Mouse (Mus musculus) liver, postnatal 0 days (tissue): ENCODE results near the gene Syncrip.

ENCODE experiments used
- CTCF ChIP-seq: sonication (generic); IDR thresholded peaks from 2 replicates; pipeline ENCODE4 v1.5.1; 2016; ENCODE audit warnings: antibody characterized with exemption, low read depth
- EP300 ChIP-seq: IDR thresholded peaks from 2 replicates; pipeline ENCODE4 v1.6.1; 2016; ENCODE audit warnings: antibody characterized with exemption, low read depth, mild to moderate bottlenecking

DNA sequence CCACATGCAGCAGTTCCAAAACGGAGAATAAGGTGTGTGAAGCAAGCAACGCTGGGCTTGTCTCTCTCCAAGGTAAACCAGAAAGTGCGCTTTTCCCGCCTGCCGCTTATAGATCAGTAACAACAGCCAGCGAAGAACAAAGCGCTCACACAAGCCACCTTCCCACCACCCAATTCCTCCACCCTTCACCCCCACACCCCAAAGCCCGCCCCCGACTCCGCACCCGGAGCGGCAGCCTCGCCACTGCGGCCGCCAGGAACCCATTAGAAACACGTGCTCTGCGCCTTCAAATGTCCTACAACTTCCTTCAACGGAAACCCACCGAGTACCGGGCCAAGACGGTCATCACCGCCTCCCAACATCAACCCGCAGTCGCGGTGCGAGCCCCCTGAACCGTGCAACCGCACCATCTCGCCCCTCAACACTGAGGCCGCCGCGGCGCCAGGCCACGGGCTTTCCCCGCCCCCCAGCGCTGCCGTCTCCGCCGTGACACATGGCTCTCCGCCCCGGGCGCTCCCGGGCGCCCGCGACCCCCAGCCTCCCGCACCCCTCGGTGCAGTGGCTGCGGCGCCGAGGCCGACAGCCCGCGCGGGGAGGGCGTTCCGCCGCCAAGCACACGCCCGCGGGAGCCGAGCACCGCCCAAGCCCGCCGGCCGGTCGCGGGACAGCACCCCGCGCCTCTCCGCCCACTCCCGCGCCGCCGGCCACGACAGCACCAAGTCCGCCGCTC lies 1.1 kb downstream of the Syncrip start:
- no peak for TF ChIP-seq CTCF
- TF ChIP-seq EP300 = no peak
